Mouse (Mus musculus): ENCODE measurements at regions not wholly inside any gene's neighbourhood (a gene's known extent, or its start where the extent isn't known, plus 50 kb on each side); places are given as distances from the start of the nearest gene placed in this dataset.
A peak's percentile ranks its signal among the peaks of the same experiment; 100 is the strongest.

- no peak for TF ChIP-seq GATA4 (IDR thresholded peaks at IDR 0.05; ENCODE audit: insufficient replicate concordance, low read length)
Observed at GRCm38 (mm10) chr16:49996593-49996992, 196.3 kb downstream of the Cd47 start.

- no peak for TF ChIP-seq GATA4 (IDR thresholded peaks at IDR 0.05; ENCODE audit: insufficient replicate concordance, low read length)
Observed at GRCm38 (mm10) chr16:49997040-49997439, 196.7 kb downstream of the Cd47 start.

- peak; percentile 45; the same call in 1 of the 2 replicates for TF ChIP-seq GATA4 (IDR thresholded peaks at IDR 0.05; ENCODE audit: insufficient replicate concordance, low read length)
Observed at GRCm38 (mm10) chr16:50000805-50001204, 200.5 kb downstream of the Cd47 start.

GRCm38 (mm10) chr16:50001662-50002455, 201.5 kb downstream of the Cd47 start:
- no peak for TF ChIP-seq GATA4 (IDR thresholded peaks at IDR 0.05; ENCODE audit: insufficient replicate concordance, low read length)

GRCm38 (mm10) chr16:50002456-50002788, 202.1 kb downstream of the Cd47 start:
- no peak for TF ChIP-seq GATA4 (IDR thresholded peaks at IDR 0.05; ENCODE audit: insufficient replicate concordance, low read length)

GRCm38 (mm10) chr16:50009046-50009445, 208.7 kb downstream of the Cd47 start:
- no peak for TF ChIP-seq GATA4 (IDR thresholded peaks at IDR 0.05; ENCODE audit: insufficient replicate concordance, low read length)

- no peak for TF ChIP-seq GATA4 (IDR thresholded peaks at IDR 0.05; ENCODE audit: insufficient replicate concordance, low read length)
Observed at GRCm38 (mm10) chr16:50009542-50009941, 209.2 kb downstream of the Cd47 start.

GRCm38 (mm10) chr16:50010074-50010473, 209.7 kb downstream of the Cd47 start:
- no peak for TF ChIP-seq GATA4 (IDR thresholded peaks at IDR 0.05; ENCODE audit: insufficient replicate concordance, low read length)

GRCm38 (mm10) chr16:50010532-50010971, 210.2 kb downstream of the Cd47 start:
- TF ChIP-seq GATA4 (IDR thresholded peaks at IDR 0.05; ENCODE audit: insufficient replicate concordance, low read length), result no peak

- no peak for TF ChIP-seq GATA4 (IDR thresholded peaks at IDR 0.05; ENCODE audit: insufficient replicate concordance, low read length)
Observed at GRCm38 (mm10) chr16:50023885-50024284, 223.6 kb downstream of the Cd47 start.

- TF ChIP-seq GATA4 (IDR thresholded peaks at IDR 0.05; ENCODE audit: insufficient replicate concordance, low read length), result no peak
Observed at GRCm38 (mm10) chr16:50026100-50026884, 226.0 kb downstream of the Cd47 start.

GRCm38 (mm10) chr16:50027189-50027588, 226.9 kb downstream of the Cd47 start:
- TF ChIP-seq GATA4 (IDR thresholded peaks at IDR 0.05; ENCODE audit: insufficient replicate concordance, low read length), result no peak

GRCm38 (mm10) chr16:50029711-50030110, 229.4 kb downstream of the Cd47 start:
- no peak for TF ChIP-seq GATA4 (IDR thresholded peaks at IDR 0.05; ENCODE audit: insufficient replicate concordance, low read length)

GRCm38 (mm10) chr16:50030905-50031369, 230.6 kb downstream of the Cd47 start:
- no peak for TF ChIP-seq GATA4 (IDR thresholded peaks at IDR 0.05; ENCODE audit: insufficient replicate concordance, low read length)

- TF ChIP-seq GATA4 (IDR thresholded peaks at IDR 0.05; ENCODE audit: insufficient replicate concordance, low read length), result no peak
Observed at GRCm38 (mm10) chr16:50032798-50033197, 232.5 kb downstream of the Cd47 start.

GRCm38 (mm10) chr16:50036296-50036734, 236.0 kb downstream of the Cd47 start:
- no peak for TF ChIP-seq GATA4 (IDR thresholded peaks at IDR 0.05; ENCODE audit: insufficient replicate concordance, low read length)

Data from liver, adult (tissue).